Mouse (Mus musculus) embryonic fibroblast, embryonic 13.5 days (primary cell): ENCODE measurements around the gene Zhx3.

Experiments
- CTCF ChIP-seq: IDR thresholded peaks from 2 replicates; pipeline ENCODE4 v1.5.1; 2011; ENCODE audit warnings: mild to moderate bottlenecking, control low read depth, low read length, moderate library complexity, borderline replicate concordance; ENCODE audit not compliant: insufficient read depth
- POLR2A ChIP-seq: IDR thresholded peaks from 2 replicates; pipeline ENCODE4 v1.6.1; 2011; ENCODE audit warnings: low read depth, mild to moderate bottlenecking, control low read depth, low read length, moderate library complexity

DNA sequence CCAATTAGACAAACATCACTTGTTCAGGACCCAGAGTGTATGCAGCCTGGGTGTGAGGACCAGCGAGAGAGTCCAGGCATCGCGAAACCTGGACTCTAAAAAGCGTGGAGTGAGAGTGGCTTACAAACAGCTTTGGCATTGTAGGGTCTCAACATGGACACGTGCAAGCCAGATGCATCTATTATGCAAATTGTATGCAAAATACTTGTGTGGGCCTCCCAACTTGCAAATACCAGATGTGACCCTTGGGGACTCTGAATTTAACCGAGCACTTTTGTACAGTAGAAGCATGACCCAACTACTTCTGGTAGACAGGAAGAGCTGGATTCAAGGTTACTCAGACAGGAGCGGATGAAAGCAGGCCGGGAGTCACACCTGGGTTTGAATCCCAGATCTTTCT lies 43.9 kb upstream of the Zhx3 start:
- TF ChIP-seq POLR2A (no peak), CTCF (no peak)
